Mouse (Mus musculus): ENCODE measurements at regions not wholly inside any gene's neighbourhood (a gene's known extent, or its start where the extent isn't known, plus 50 kb on each side); places are given as distances from the start of the nearest gene placed in this dataset.

- no peaks in the 10 kb centered on the region for H3K36me3 ChIP-seq
- H3K9me3 ChIP-seq = no peaks in the 10 kb centered on the region
- no peak overlapping the region for H3K27ac ChIP-seq
- ATAC-seq (ENCODE audit: insufficient number of reproducible peaks, insufficient read depth, low FRiP score, low TSS enrichment) = no peak
- H3K4me1 ChIP-seq = no peaks in the 10 kb centered on the region
- no peak overlapping the region for H3K4me3 ChIP-seq
- no peaks in the 10 kb centered on the region for H3K27me3 ChIP-seq
- H3K4me2 ChIP-seq (replicated peaks) = no peak overlapping the region
- whole genome bisulfite sequencing = 76% methylated on average over 6 of the region's 6 CpGs
- H3K9ac ChIP-seq = no peak overlapping the region
Observed at GRCm38 (mm10) chr15:74343591-74343990, 292.6 kb downstream of the Mroh4 start.

- ATAC-seq (ENCODE audit: insufficient number of reproducible peaks, insufficient read depth, low FRiP score, low TSS enrichment) = no peak
- H3K4me3 ChIP-seq = no peak overlapping the region
- no peaks in the 10 kb centered on the region for H3K27me3 ChIP-seq
- no peak overlapping the region for H3K4me2 ChIP-seq (replicated peaks)
- H3K4me1 ChIP-seq = no peaks in the 10 kb centered on the region
- no peak overlapping the region for H3K27ac ChIP-seq
- H3K9me3 ChIP-seq = no peaks in the 10 kb centered on the region
- H3K36me3 ChIP-seq = no peaks in the 10 kb centered on the region
- H3K9ac ChIP-seq = no peak overlapping the region
Observed at GRCm38 (mm10) chr15:74333846-74334245, 302.3 kb downstream of the Mroh4 start.

GRCm38 (mm10) chr15:74330131-74330530 is 306.0 kb downstream of the Mroh4 start:
- WGBS = 55% methylated on average over 3 of the region's 3 CpGs
- no peak overlapping the region for H3K4me3 ChIP-seq
- no peaks in the 10 kb centered on the region for H3K9me3 ChIP-seq
- no peak overlapping the region for H3K27ac ChIP-seq
- no peak for ATAC-seq (ENCODE audit: insufficient number of reproducible peaks, insufficient read depth, low FRiP score, low TSS enrichment)
- H3K36me3 ChIP-seq = no peaks in the 10 kb centered on the region
- H3K9ac ChIP-seq = no peak overlapping the region
- no peak overlapping the region for H3K4me2 ChIP-seq (replicated peaks)
- H3K4me1 ChIP-seq = no peaks in the 10 kb centered on the region
- H3K27me3 ChIP-seq = no peaks in the 10 kb centered on the region

GRCm38 (mm10) chr15:74329221-74329620 is 306.9 kb downstream of the Mroh4 start:
- Histone ChIP-seq H3K27me3 (no peaks in the 10 kb centered on the region), H3K4me1 (no peaks in the 10 kb centered on the region), H3K36me3 (no peaks in the 10 kb centered on the region), H3K27ac (no peak overlapping the region), H3K9ac (no peak overlapping the region), H3K4me2 (replicated peaks) (no peak overlapping the region), H3K9me3 (no peaks in the 10 kb centered on the region), H3K4me3 (no peak overlapping the region)
- ATAC-seq (ENCODE audit: insufficient number of reproducible peaks, insufficient read depth, low FRiP score, low TSS enrichment) = no peak
- 80% methylated on average over 14 of the region's 14 CpGs for WGBS

GRCm38 (mm10) chr15:74326661-74327060 is 309.5 kb downstream of the Mroh4 start:
- WGBS = 53% methylated on average over 5 of the region's 5 CpGs
- Histone ChIP-seq H3K4me2 (replicated peaks) (no peak overlapping the region), H3K9ac (no peak overlapping the region), H3K27ac (no peak overlapping the region), H3K27me3 (no peaks in the 10 kb centered on the region), H3K36me3 (no peaks in the 10 kb centered on the region), H3K4me3 (no peak overlapping the region), H3K4me1 (no peaks in the 10 kb centered on the region), H3K9me3 (no peaks in the 10 kb centered on the region)
- no peak for ATAC-seq (ENCODE audit: insufficient number of reproducible peaks, insufficient read depth, low FRiP score, low TSS enrichment)

- ATAC-seq (ENCODE audit: insufficient number of reproducible peaks, insufficient read depth, low FRiP score, low TSS enrichment) = no peak
- H3K27me3 ChIP-seq = no peaks in the 10 kb centered on the region
- WGBS = 46% methylated on average over 9 of the region's 9 CpGs
- H3K4me2 ChIP-seq (replicated peaks) = no peak overlapping the region
- H3K36me3 ChIP-seq = no peaks in the 10 kb centered on the region
- H3K4me3 ChIP-seq = no peak overlapping the region
- no peaks in the 10 kb centered on the region for H3K9me3 ChIP-seq
- no peak overlapping the region for H3K9ac ChIP-seq
- H3K4me1 ChIP-seq = no peaks in the 10 kb centered on the region
- no peak overlapping the region for H3K27ac ChIP-seq
Observed at GRCm38 (mm10) chr15:74325543-74325942, 310.6 kb downstream of the Mroh4 start.

- H3K9me3 ChIP-seq = no peaks in the 10 kb centered on the region
- WGBS = 59% methylated on average over 3 of the region's 3 CpGs
- H3K4me2 ChIP-seq (replicated peaks) = no peak overlapping the region
- H3K9ac ChIP-seq = no peak overlapping the region
- H3K36me3 ChIP-seq = no peaks in the 10 kb centered on the region
- H3K27ac ChIP-seq = no peak overlapping the region
- ATAC-seq (ENCODE audit: insufficient number of reproducible peaks, insufficient read depth, low FRiP score, low TSS enrichment) = no peak
- no peak overlapping the region for H3K4me3 ChIP-seq
- no peaks in the 10 kb centered on the region; the same call in 1 of the 2 replicates for H3K4me1 ChIP-seq
- no peaks in the 10 kb centered on the region for H3K27me3 ChIP-seq
Observed at GRCm38 (mm10) chr15:74319407-74319806, 316.7 kb downstream of the Mroh4 start.

- 25% methylated on average over 3 of the region's 3 CpGs for WGBS
- Histone ChIP-seq H3K9me3 (no peaks in the 10 kb centered on the region), H3K4me1 (no peaks in the 10 kb centered on the region; the same call in 1 of the 2 replicates), H3K36me3 (no peaks in the 10 kb centered on the region), H3K4me3 (no peak overlapping the region), H3K4me2 (replicated peaks) (no peak overlapping the region), H3K27me3 (no peaks in the 10 kb centered on the region), H3K27ac (no peak overlapping the region), H3K9ac (no peak overlapping the region)
- no peak for ATAC-seq (ENCODE audit: insufficient number of reproducible peaks, insufficient read depth, low FRiP score, low TSS enrichment)
Observed at GRCm38 (mm10) chr15:74318422-74318841, 317.7 kb downstream of the Mroh4 start.

- H3K9ac ChIP-seq = no peak overlapping the region
- H3K4me3 ChIP-seq = no peak overlapping the region
- no peaks in the 10 kb centered on the region for H3K9me3 ChIP-seq
- H3K36me3 ChIP-seq = no peaks in the 10 kb centered on the region
- H3K4me2 ChIP-seq (replicated peaks) = no peak overlapping the region
- WGBS = 47% methylated on average over 3 of the region's 3 CpGs
- no peaks in the 10 kb centered on the region for H3K27me3 ChIP-seq
- no peak for ATAC-seq (ENCODE audit: insufficient number of reproducible peaks, insufficient read depth, low FRiP score, low TSS enrichment)
- H3K4me1 ChIP-seq = no peaks in the 10 kb centered on the region
- H3K27ac ChIP-seq = no peak overlapping the region
Observed at GRCm38 (mm10) chr15:74311082-74311481, 325.1 kb downstream of the Mroh4 start.

- Histone ChIP-seq H3K9me3 (no peaks in the 10 kb centered on the region), H3K4me1 (no peaks in the 10 kb centered on the region), H3K4me3 (no peak overlapping the region), H3K27ac (no peak overlapping the region), H3K27me3 (no peaks in the 10 kb centered on the region), H3K4me2 (replicated peaks) (no peak overlapping the region), H3K9ac (no peak overlapping the region), H3K36me3 (no peaks in the 10 kb centered on the region)
- ATAC-seq (ENCODE audit: insufficient number of reproducible peaks, insufficient read depth, low FRiP score, low TSS enrichment) = no peak
- 87% methylated on average over 5 of the region's 5 CpGs for WGBS
Observed at GRCm38 (mm10) chr15:74306543-74306942, 329.6 kb downstream of the Mroh4 start.

GRCm38 (mm10) chr15:74296277-74296676 is 339.9 kb downstream of the Mroh4 start:
- H3K27ac ChIP-seq = no peak overlapping the region
- H3K36me3 ChIP-seq = no peaks in the 10 kb centered on the region
- H3K9me3 ChIP-seq = no peaks in the 10 kb centered on the region
- 80% methylated on average over 8 of the region's 8 CpGs for whole genome bisulfite sequencing
- no peak overlapping the region for H3K9ac ChIP-seq
- H3K4me2 ChIP-seq (replicated peaks) = no peak overlapping the region
- no peaks in the 10 kb centered on the region for H3K4me1 ChIP-seq
- no peak overlapping the region for H3K4me3 ChIP-seq
- ATAC-seq (ENCODE audit: insufficient number of reproducible peaks, insufficient read depth, low FRiP score, low TSS enrichment) = no peak
- no peaks in the 10 kb centered on the region for H3K27me3 ChIP-seq

- H3K27ac ChIP-seq = no peak overlapping the region
Observed at GRCm38 (mm10) chr15:74294691-74295090, 341.5 kb downstream of the Mroh4 start.

GRCm38 (mm10) chr15:74294109-74294508 is 342.0 kb downstream of the Mroh4 start:
- 55% methylated on average over 10 of the region's 10 CpGs for WGBS
- no peaks in the 10 kb centered on the region for H3K27me3 ChIP-seq
- no peak for ATAC-seq (ENCODE audit: insufficient number of reproducible peaks, insufficient read depth, low FRiP score, low TSS enrichment)

More at GRCm38 (mm10) chr15:74294691-74295090, 341.5 kb downstream of the Mroh4 start:
- 52% methylated on average over 10 of the region's 10 CpGs for WGBS
- H3K4me3 ChIP-seq = no peak overlapping the region
- H3K9ac ChIP-seq = no peak overlapping the region
- H3K9me3 ChIP-seq = no peaks in the 10 kb centered on the region
- H3K27me3 ChIP-seq = no peaks in the 10 kb centered on the region
- H3K4me2 ChIP-seq (replicated peaks) = no peak overlapping the region
- H3K4me1 ChIP-seq = no peaks in the 10 kb centered on the region
- no peak for ATAC-seq (ENCODE audit: insufficient number of reproducible peaks, insufficient read depth, low FRiP score, low TSS enrichment)
- no peaks in the 10 kb centered on the region for H3K36me3 ChIP-seq

More at GRCm38 (mm10) chr15:74294109-74294508, 342.0 kb downstream of the Mroh4 start:
- H3K9ac ChIP-seq = no peak overlapping the region
- no peak overlapping the region for H3K4me3 ChIP-seq
- H3K36me3 ChIP-seq = no peaks in the 10 kb centered on the region
- H3K27ac ChIP-seq = no peak overlapping the region
- H3K9me3 ChIP-seq = no peaks in the 10 kb centered on the region
- no peak overlapping the region for H3K4me2 ChIP-seq (replicated peaks)
- no peaks in the 10 kb centered on the region for H3K4me1 ChIP-seq
